Mouse (Mus musculus) T-cell, adult 2 months (primary cell): ENCODE data around the gene Micu2.

Experiments used
- DNase-seq: peaks from one replicate; pipeline ENCODE4 v3.0.0; 2022; ENCODE audit warnings: low spot score

The Micu2 gene

GRCm38 (mm10) chr14:57998526-57999401 is at the start of gene Micu2:
Gene Micu2, minus strand, starts transcription at chr14:57999262.
- DNase-seq = peak; percentile 85

GRCm38 (mm10) chr14:58046639-58047284 is 47.7 kb upstream of the Micu2 start:
- no peak for DNase-seq

GRCm38 (mm10) chr14:58036174-58036573 is 37.1 kb upstream of the Micu2 start:
- no peak for DNase-seq

DNA sequence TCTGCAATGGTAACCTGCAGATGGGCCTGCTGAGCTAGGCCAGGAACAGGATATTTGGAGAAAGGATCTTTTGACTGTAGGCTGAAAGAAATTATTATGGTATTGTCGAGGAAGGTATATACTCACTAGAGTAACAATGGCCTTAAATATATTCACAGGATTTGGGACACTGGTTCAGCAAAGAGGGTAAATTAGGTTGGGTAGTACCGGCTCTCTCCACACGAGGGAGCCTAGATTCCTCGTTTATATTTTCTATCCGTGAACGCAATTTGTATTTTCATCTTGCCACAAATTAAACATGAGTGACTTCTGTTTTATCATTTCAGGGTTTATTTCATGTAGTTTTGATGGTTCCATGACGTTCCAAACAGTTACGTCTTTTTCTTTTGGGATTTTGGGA is 35.5 kb upstream of the Micu2 start:
- DNase-seq = peak; percentile 11

GRCm38 (mm10) chr14:58018869-58019268 is 19.8 kb upstream of the Micu2 start:
- no peak for DNase-seq

DNA sequence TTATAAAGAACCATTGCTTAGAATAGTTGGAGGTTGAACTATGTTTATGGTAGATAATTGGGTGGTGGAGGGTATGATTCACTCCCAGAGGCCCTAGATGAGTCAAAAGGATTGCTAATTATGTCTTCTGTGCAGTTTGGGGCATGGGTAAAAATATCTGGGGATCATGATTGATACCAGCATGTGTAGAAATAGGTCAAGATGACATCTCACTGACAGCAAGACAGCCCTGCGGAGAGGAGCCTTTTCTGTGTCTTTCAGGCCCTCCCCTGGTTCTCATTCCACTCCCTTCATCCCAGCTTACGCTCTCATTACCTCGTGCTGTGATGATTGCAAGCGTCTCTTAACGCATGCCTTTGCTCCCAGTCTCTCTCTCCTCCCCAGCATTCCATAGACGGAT is 4.8 kb upstream of the Micu2 start:
- no peak for DNase-seq

DNA sequence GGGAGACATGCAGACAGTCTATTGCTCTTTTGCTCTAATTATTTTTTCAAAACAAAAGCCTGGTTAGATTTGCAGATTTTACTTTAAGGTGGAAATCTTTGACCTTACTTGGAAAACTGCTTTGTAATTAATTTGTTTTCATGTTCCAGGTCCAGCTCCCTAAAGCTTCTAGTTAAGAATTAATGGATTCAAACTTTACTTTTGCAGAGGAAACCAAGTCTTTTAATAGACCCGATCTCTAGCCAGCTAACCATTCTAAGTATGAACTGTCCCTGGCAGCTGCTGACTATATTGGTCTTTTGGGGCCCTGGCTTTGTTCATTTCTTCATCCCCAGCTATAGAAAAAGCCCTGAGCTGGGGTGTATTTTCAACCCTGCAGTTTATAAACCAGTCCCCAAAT is 3.1 kb upstream of the Micu2 start:
- no peak for DNase-seq

GRCm38 (mm10) chr14:57999402-57999734 is 306 bp upstream of the Micu2 start:
- DNase-seq = no peak

DNA sequence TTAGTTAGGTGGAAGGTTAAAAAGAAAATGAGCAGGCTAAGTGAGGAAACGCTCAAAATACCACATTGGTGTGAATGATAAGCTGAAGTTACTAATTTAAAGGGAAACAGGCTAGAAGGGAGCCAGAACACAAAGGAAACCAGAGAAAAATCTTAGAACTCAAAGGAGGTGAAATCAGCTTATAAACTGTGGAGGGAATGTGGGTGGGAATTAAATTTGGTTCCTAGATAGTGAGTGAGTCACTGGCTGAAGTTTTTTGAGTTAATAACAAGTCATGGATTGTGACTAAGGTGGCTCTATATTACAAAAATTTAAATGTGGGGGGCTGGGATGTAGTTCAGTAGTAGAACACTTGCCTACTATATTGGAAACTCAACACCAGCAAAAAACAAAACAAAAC is 1.6 kb downstream of the Micu2 start:
- DNase-seq = no peak

- no peak for DNase-seq
Observed at GRCm38 (mm10) chr14:57996210-57996609, 2.9 kb downstream of the Micu2 start.

DNA sequence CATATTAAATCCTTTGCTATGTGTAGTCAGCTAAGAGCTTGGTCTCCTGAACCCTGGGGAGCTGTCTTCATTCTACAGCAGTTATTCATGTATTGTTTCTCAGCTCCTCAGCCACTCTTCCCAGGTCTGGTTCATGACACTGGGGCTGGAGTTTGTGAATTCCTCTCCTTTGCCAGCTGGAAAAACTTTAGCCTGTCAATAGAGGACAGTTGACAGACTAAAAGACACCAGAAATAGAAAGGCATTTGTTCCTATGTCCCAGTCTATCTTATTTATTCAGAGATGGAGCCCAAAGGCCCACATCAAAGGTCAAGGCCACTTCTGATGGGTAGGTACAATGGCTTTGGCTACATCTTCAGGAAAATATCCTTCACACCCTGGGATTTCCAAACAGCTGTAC is 7.3 kb downstream of the Micu2 start:
- DNase-seq = no peak

DNA sequence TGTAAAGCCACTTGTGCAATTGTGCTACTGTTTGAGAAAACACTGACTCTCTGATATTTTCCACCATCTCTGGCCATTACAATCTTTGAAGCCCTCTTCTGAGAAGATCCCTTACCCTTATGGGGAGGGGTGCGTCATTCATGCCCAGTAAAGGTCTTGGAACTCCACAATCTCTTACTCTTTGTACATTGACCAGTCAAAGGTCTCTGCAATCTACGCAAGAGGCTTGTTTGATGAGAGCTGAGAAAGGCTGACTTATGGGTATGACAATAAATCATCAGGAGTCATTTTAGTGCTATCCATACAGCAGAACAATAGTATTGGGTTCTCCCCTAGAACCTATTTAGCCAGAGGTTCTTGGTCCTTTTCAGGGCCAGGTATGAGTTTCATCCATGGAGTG is 9.9 kb downstream of the Micu2 start:
- no peak for DNase-seq

GRCm38 (mm10) chr14:57985780-57986179 is 13.3 kb downstream of the Micu2 start:
- DNase-seq = no peak

- no peak for DNase-seq
Observed at GRCm38 (mm10) chr14:57982450-57982849, 16.6 kb downstream of the Micu2 start.

DNA sequence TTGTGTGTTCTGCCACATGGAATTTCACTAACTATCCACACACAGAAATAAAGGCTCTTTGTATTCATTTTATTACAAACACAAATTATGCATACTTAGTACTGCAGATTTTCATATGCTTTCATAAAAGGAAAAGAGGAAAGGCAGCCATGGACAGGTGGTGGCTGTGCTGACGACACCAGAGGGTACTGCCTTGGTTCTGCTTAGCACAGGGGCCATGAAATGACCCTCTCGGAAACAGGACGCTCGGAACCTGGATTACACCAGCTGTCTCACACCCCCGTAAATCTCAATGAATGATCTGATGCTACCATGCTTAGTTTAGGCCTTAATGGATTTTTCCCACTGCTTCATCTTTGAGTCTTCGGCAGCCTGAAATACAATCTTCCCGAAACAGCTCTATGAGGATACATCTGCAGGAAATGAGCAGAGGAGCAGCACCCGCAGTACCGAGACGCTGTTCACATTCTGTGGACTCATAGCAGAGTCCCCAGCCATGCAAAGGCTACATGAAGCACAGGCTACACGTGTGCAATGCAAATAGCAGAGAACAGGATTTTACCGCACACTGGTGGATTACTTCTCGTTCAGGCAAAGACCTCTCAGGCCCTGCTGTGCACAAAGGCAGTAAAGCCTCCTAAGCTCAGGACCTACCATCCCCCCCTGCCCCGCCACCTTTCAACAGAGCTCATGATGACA is 17.2 kb downstream of the Micu2 start:
- no peak for DNase-seq

GRCm38 (mm10) chr14:57980776-57981175 is 18.3 kb downstream of the Micu2 start:
- no peak for DNase-seq

DNA sequence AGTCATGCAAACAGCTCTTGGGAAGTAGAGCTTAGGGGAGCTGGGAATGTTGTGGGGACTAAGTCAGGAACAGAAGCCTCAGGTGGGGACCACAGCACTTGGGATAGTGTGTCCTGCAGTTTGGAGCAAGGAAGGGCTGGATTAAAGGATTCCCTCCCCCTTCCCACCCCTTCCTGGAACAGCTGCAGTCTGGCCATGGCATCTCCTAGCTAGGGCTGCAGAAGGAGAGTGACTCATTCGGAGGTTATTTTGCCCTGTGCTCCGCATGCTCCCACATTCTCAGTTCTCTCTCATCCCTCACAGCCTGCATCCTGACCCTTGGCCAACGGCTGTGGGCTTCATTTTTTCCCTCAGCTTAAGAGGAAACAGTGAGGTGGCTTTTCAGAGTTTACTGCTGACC is 18.9 kb downstream of the Micu2 start:
- DNase-seq = no peak

DNA sequence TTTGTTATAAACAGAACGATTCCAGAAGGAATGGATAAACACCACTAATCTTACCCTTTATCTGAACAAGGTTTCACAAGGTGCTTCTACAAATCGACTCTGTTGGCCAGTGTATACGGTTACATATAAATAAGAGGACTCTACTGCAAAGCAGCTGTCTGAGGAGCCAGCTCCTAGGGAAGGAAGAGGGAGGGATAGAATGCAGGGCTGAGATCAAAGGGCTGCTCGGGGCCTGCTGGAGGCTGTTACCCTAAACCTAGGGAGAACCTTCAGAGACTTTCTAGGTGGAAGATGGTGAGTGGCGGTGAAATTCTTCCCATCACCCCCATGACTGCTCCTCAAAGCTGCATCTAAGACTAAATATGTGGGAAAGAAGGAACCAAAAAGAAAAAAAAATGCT is 20.9 kb downstream of the Micu2 start:
- DNase-seq = no peak

GRCm38 (mm10) chr14:57975656-57976055 is 23.4 kb downstream of the Micu2 start:
- no peak for DNase-seq

DNA sequence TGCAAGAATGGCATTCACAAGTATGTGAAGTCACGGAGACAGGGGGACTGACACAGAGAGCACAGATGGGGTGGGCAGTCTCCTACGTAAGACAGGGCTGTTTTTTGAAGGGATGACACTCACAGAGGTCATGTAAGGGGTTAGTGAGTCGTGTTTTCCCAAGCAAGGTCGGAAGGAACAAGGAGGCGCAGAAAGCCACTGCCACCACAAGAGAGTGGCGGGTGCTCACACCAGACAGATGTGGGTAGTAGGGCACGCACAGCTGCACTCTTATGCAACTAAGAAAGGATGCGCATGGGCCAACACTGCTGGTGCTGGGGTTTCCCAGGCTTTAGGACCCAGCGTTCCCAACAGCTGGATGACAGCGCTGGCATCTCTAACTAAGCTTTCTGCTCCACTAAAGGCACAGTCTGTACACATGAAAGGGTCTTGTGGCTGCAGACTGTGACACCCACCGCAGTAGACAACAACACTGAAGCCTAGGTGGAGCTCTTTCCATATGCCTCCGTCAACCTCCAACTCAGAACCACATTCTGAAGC is 27.0 kb downstream of the Micu2 start:
- DNase-seq = peak; percentile 63

DNA sequence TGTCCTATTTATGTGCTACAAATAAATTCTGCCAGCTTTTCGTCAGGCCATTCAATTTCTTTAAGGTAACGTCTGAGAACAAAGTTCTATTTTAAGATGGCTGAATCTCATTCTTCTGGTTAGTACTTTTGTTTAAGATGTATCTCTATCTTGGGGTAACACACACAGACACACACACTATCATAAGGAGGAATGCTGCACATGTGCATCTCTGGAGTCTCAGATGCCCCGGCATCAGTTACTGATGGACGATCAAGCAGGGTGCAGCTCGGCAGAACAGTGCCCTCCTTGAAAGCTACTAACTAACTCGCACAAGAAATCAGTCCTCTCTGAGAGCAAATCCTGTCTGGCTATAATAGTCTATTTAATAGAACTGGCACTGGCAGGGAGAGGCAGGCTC is 30.2 kb downstream of the Micu2 start:
- DNase-seq = no peak

GRCm38 (mm10) chr14:57967080-57967797 is 31.8 kb downstream of the Micu2 start:
- DNase-seq = no peak
